Mouse (Mus musculus) liver, embryonic 16.5 days (tissue): ENCODE measurements at regions not wholly inside any gene's neighbourhood (a gene's known extent, or its start where the extent isn't known, plus 50 kb on each side); places are given as distances from the start of the nearest gene placed in this dataset.

ENCODE experiments used
- ATAC-seq: fragments of 200-750 bp; cut with Nextera tagmentation; 2 replicates; pipeline ENCODE4 v1.8.0; 2017; ENCODE audit warnings: low read depth, mild to moderate bottlenecking, moderate number of reproducible peaks, moderate library complexity
- H3K27ac ChIP-seq: fragments of 300-500 bp; sonication (generic); 2 replicates; pipeline ENCODE4 v1.5.1; 2014; ENCODE audit warnings: mild to moderate bottlenecking, low read length
- H3K27me3 ChIP-seq: fragments of 300-500 bp; sonication (generic); 2 replicates; pipeline ENCODE4 v1.6.1; 2014; ENCODE audit warnings: low read depth, low read length, mixed read lengths; ENCODE audit not compliant: control insufficient read depth, insufficient read depth
- H3K36me3 ChIP-seq: fragments of 300-500 bp; sonication (generic); 2 replicates; pipeline ENCODE4 v1.6.1; 2014; ENCODE audit warnings: mild to moderate bottlenecking; ENCODE audit not compliant: control insufficient read depth, insufficient read depth
- H3K4me1 ChIP-seq: fragments of 300-500 bp; sonication (generic); 2 replicates; pipeline ENCODE4 v1.6.1; 2014; ENCODE audit warnings: low read depth, low read length, mixed read lengths; ENCODE audit not compliant: control insufficient read depth
- H3K4me2 ChIP-seq: fragments of 300-500 bp; sonication (generic); 2 replicates; pipeline ENCODE4 v1.6.1; 2014; ENCODE audit warnings: low read depth, low read length, mixed read lengths
- H3K4me3 ChIP-seq: fragments of 300-500 bp; sonication (generic); 2 replicates; pipeline ENCODE4 v1.5.1; 2014; ENCODE audit warnings: low read depth, mild to moderate bottlenecking, low read length
- H3K9ac ChIP-seq: fragments of 300-500 bp; sonication (generic); 2 replicates; pipeline ENCODE4 v1.6.1; 2014; ENCODE audit warnings: low read depth, low read length
- H3K9me3 ChIP-seq: fragments of 300-500 bp; sonication (generic); replicated peaks from 2 replicates; pipeline ENCODE4 v1.6.1; 2016; ENCODE audit warnings: low read length; ENCODE audit not compliant: control insufficient read depth
- WGBS: fragments of 180-500 bp; shearing (Covaris S2); extraction: QIAGEN DNeasy Blood & Tissue Kit; methylation state at CpG from one replicate; pipeline ENCODE4 v1.1.7; 2014; ENCODE audit not compliant: insufficient replicate concordance; 5-methylcytosine and 5-hydroxymethylcytosine counted together

DNA sequence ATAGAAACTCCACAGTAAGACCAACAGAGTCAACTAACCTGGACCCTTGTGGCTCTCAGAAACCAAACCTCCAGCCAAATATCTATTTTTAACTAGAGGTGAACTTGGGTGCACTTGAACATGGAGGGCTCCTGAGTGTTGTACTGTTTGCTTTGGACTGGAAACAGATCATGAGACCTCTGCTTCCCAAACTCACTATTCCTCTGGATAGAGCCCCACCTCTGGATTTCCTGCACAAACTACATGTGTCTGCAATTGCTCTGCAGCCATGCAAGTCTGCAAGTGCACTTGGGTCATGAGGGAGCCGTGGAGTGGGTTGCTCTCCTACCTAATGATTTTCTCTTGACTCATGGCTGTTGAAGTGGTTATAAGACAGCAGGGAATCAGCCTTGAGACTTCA lies 759.9 kb upstream of the Fam160b2 start:
- Histone ChIP-seq H3K27me3 (no peaks in the 10 kb centered on the region), H3K27ac (no peak overlapping the region), H3K4me2 (no peak overlapping the region), H3K4me3 (no peak overlapping the region), H3K9ac (no peak overlapping the region), H3K36me3 (no peaks in the 10 kb centered on the region), H3K4me1 (no peaks in the 10 kb centered on the region), H3K9me3 (no peaks in the 10 kb centered on the region)
- ATAC-seq = no peak
- 47% methylated on average over 1 of the region's 1 CpGs for WGBS

DNA sequence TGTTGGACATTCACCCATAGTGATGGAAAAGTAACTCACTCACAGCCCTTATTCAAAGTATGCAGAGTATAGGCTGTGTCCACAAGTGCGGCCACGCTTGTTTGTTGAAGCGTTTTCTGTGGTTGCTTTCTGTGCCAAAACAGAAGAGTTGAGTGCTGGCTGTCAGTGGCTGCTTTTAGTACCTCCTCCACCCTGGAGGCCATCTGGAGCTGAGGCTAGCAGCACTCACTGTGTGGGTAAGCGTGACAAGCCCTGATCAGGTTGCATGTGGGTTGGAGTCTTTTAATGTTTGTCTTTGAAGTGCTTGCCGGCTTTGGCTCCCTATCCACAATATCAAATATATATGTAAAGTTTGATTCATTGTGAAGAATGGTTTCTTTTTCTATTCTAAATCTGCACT lies 738.6 kb upstream of the Fam160b2 start:
- no peaks in the 10 kb centered on the region for H3K36me3 ChIP-seq
- no peak for ATAC-seq
- no peak overlapping the region for H3K27ac ChIP-seq
- H3K4me1 ChIP-seq = no peaks in the 10 kb centered on the region
- H3K27me3 ChIP-seq = no peaks in the 10 kb centered on the region
- 70% methylated on average over 5 of the region's 5 CpGs for WGBS
- no peaks in the 10 kb centered on the region for H3K9me3 ChIP-seq
- no peak overlapping the region for H3K4me3 ChIP-seq
- H3K4me2 ChIP-seq = no peak overlapping the region
- H3K9ac ChIP-seq = no peak overlapping the region

DNA sequence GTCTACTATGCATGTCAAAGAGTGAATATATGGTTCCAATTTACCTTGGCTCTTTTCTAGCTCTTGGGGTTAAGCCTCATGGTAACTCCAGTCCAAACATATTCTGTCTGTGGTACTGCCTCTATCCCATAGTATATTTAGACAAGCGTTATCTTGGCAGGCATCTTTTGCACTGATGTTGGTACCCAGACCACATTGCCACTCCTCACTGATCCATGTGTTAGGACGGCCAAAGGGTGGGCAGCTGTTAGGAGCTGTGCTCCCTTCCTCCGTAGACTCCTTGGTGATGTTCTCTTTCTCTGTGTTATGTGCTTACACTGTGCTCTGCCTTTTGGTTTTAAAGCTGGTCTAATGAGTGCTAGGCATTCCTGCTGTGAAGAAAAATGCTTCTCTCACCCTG lies 737.3 kb upstream of the Fam160b2 start:
- H3K9me3 ChIP-seq = no peaks in the 10 kb centered on the region
- no peak for ATAC-seq
- H3K36me3 ChIP-seq = no peaks in the 10 kb centered on the region
- H3K9ac ChIP-seq = no peak overlapping the region
- H3K27ac ChIP-seq = no peak overlapping the region
- H3K4me1 ChIP-seq = no peaks in the 10 kb centered on the region
- H3K4me3 ChIP-seq = no peak overlapping the region
- no peak overlapping the region for H3K4me2 ChIP-seq
- no peaks in the 10 kb centered on the region for H3K27me3 ChIP-seq
- 68% methylated on average over 3 of the region's 3 CpGs for WGBS

- Histone ChIP-seq H3K4me2 (no peak overlapping the region), H3K4me3 (no peak overlapping the region), H3K4me1 (no peaks in the 10 kb centered on the region), H3K27ac (no peak overlapping the region), H3K9ac (no peak overlapping the region), H3K27me3 (no peaks in the 10 kb centered on the region), H3K36me3 (no peaks in the 10 kb centered on the region), H3K9me3 (no peaks in the 10 kb centered on the region)
- no peak for ATAC-seq
- WGBS = 42% methylated on average over 1 of the region's 1 CpGs
Observed at GRCm38 (mm10) chr14:71334022-71334421, 734.4 kb upstream of the Fam160b2 start.

- no peak overlapping the region for H3K27ac ChIP-seq
- no peak overlapping the region for H3K9ac ChIP-seq
- no peaks in the 10 kb centered on the region for H3K27me3 ChIP-seq
- ATAC-seq = no peak
- H3K4me3 ChIP-seq = no peak overlapping the region
- no peaks in the 10 kb centered on the region for H3K36me3 ChIP-seq
- no peaks in the 10 kb centered on the region for H3K9me3 ChIP-seq
- no peaks in the 10 kb centered on the region for H3K4me1 ChIP-seq
- H3K4me2 ChIP-seq = no peak overlapping the region
- WGBS = 31% methylated on average over 5 of the region's 5 CpGs
Observed at GRCm38 (mm10) chr14:71329862-71330630, 730.4 kb upstream of the Fam160b2 start.

DNA sequence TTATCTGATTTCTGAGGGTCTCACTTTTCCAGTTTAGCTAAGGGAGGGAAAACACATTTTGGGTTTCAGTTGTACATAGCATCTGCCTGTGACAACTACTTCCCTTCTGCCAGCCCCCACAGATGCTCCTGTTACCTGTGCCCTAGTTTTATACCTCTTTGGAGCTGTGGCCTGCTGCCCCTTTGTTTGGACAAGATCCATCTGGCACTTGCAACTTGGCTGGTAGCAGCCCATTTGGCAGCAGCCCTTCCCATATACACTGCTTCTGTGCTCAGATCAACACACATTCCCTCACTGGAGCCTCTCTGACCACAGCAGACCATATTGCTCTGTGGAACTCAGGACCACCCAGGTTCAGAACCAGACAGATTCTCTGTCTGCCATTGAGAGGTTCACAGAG lies 728.0 kb upstream of the Fam160b2 start:
- no peak for ATAC-seq
- Histone ChIP-seq H3K9me3 (no peaks in the 10 kb centered on the region), H3K4me2 (no peak overlapping the region), H3K9ac (no peak overlapping the region), H3K36me3 (no peaks in the 10 kb centered on the region), H3K27ac (no peak overlapping the region), H3K4me3 (no peak overlapping the region), H3K27me3 (no peaks in the 10 kb centered on the region), H3K4me1 (no peaks in the 10 kb centered on the region)

DNA sequence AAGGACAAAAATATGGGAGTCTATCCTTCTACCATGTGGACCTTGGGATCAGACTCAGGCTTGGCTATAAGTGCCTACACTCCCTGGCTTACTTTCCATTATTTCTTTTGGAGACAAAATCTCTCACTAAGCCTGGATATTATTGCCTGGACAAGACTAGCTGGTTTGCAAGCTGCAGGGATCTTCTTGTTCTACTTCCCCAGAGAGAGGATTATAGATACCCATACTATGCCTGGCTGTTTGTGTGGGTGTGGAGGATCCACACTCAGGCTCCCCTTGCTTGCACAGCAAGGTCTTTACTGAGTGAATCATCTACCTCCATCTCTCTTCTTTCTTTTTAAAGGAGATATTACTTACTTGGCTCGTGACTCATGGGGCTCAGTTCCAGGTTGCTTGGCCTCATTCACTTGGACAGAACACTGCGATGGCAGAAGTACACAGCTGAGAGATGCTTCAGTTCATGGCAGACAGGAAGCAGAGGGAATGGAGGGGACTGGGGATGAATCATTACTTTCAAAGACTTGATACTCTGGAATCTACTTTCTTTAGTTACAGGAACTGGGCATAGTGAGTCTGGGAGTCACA lies 727.0 kb upstream of the Fam160b2 start:
- Histone ChIP-seq H3K9ac (no peak overlapping the region), H3K4me3 (no peak overlapping the region), H3K36me3 (no peaks in the 10 kb centered on the region), H3K27ac (no peak overlapping the region), H3K4me1 (no peaks in the 10 kb centered on the region), H3K9me3 (no peaks in the 10 kb centered on the region), H3K4me2 (no peak overlapping the region), H3K27me3 (no peaks in the 10 kb centered on the region)
- WGBS = 53% methylated on average over 2 of the region's 2 CpGs
- ATAC-seq = no peak

- Histone ChIP-seq H3K4me2 (no peak overlapping the region), H3K4me3 (no peak overlapping the region), H3K9me3 (no peaks in the 10 kb centered on the region), H3K36me3 (no peaks in the 10 kb centered on the region), H3K27ac (no peak overlapping the region), H3K4me1 (no peaks in the 10 kb centered on the region), H3K27me3 (no peaks in the 10 kb centered on the region), H3K9ac (no peak overlapping the region)
- ATAC-seq = no peak
- WGBS = 46% methylated on average over 3 of the region's 3 CpGs
Observed at GRCm38 (mm10) chr14:71315228-71315627, 715.6 kb upstream of the Fam160b2 start.

- H3K27me3 ChIP-seq = no peaks in the 10 kb centered on the region
- H3K4me3 ChIP-seq = no peak overlapping the region
- no peaks in the 10 kb centered on the region for H3K4me1 ChIP-seq
- no peaks in the 10 kb centered on the region for H3K36me3 ChIP-seq
- ATAC-seq = no peak
- H3K27ac ChIP-seq = no peak overlapping the region
- H3K9ac ChIP-seq = no peak overlapping the region
- 68% methylated on average over 6 of the region's 6 CpGs for WGBS
- no peaks in the 10 kb centered on the region for H3K9me3 ChIP-seq
- no peak overlapping the region for H3K4me2 ChIP-seq
Observed at GRCm38 (mm10) chr14:71299755-71300154, 700.1 kb upstream of the Fam160b2 start.
